Mouse (Mus musculus): ENCODE data around the gene Ttll7. TPM values are rescaled to one million over a fixed set of nuclear protein-coding genes. Genes with fewer than 3 reads are reported as not detected.

Gene Ttll7
- polyA plus RNA-seq, 1 experiment: 0.09 TPM

DNA sequence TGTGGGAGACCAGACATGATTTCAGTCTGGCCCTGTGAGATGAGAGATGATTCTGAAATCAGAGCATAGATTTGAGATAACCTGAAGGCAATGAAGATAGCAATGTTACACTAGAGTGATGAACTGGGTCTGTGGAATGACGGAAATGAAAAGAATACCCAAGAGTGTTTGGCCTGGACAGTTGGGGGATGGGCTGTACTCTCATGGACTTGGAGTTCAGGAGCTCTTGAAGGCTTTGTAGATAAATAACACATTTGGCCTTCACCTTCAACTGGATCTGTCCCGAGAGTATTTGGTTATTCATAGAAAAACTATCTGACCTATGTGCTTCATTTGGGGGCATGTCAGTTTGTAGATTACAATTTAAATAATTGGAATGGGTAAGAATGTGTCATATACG lies 53.4 kb downstream of the Ttll7 start:
- WGBS: 88% methylated on average over 3 of the region's 3 CpGs
- Histone ChIP-seq H3K27ac (ENCODE audit: control insufficient read depth, insufficient read depth, low read length) (no peak overlapping the region), H3K36me3 (ENCODE audit: control insufficient read depth, insufficient read depth, low read length) (no peaks in the 10 kb centered on the region), H3K4me1 (replicated peaks; ENCODE audit: control insufficient read depth, insufficient read depth, low read length) (no peaks in the 10 kb centered on the region), H3K27me3 (ENCODE audit: control insufficient read depth, insufficient read depth, low read length) (no peaks in the 10 kb centered on the region), H3K4me3 (ENCODE audit: control insufficient read depth, insufficient read depth, low read length) (no peak overlapping the region)
- no peak for TF ChIP-seq POLR2A (IDR thresholded peaks at IDR 0.05; ENCODE audit: control insufficient read depth, extremely low read depth, insufficient read depth, low read length, poor library complexity)
- TF ChIP-seq CTCF (IDR thresholded peaks at IDR 0.05; ENCODE audit: borderline replicate concordance, control insufficient read depth, extremely low read depth, insufficient read depth, low read length, poor library complexity): no peak
- no peak for DNase-seq

DNA sequence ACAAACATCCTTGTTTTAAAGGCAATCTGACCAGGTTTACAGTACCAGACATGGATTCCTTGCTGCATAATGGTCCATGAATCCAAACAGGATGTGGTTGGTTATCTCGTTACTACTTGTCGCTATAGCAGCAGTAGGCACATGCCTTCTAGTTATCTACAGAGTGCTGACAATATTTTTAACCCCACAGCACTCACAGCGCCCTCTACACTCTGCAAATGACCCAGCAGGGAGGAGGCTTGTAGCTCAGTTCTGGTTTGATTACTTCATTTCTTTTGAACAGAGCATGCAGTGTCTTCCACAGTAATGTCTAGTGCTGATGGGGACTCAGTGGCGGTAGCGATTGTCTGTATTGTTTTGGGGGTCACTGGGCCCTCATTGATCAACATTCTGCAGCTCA lies 56.8 kb downstream of the Ttll7 start:
- DNase-seq: no peak
- H3K4me1 ChIP-seq (replicated peaks; ENCODE audit: control insufficient read depth, insufficient read depth, low read length): no peaks in the 10 kb centered on the region
- whole genome bisulfite sequencing: 69% methylated on average over 5 of the region's 5 CpGs
- H3K36me3 ChIP-seq (ENCODE audit: control insufficient read depth, insufficient read depth, low read length): no peaks in the 10 kb centered on the region
- no peak for TF ChIP-seq CTCF (IDR thresholded peaks at IDR 0.05; ENCODE audit: borderline replicate concordance, control insufficient read depth, extremely low read depth, insufficient read depth, low read length, poor library complexity)
- TF ChIP-seq POLR2A (IDR thresholded peaks at IDR 0.05; ENCODE audit: control insufficient read depth, extremely low read depth, insufficient read depth, low read length, poor library complexity): no peak
- no peaks in the 10 kb centered on the region for H3K27me3 ChIP-seq (ENCODE audit: control insufficient read depth, insufficient read depth, low read length)
- H3K27ac ChIP-seq (ENCODE audit: control insufficient read depth, insufficient read depth, low read length): no peak overlapping the region
- no peak overlapping the region for H3K4me3 ChIP-seq (ENCODE audit: control insufficient read depth, insufficient read depth, low read length)

DNA sequence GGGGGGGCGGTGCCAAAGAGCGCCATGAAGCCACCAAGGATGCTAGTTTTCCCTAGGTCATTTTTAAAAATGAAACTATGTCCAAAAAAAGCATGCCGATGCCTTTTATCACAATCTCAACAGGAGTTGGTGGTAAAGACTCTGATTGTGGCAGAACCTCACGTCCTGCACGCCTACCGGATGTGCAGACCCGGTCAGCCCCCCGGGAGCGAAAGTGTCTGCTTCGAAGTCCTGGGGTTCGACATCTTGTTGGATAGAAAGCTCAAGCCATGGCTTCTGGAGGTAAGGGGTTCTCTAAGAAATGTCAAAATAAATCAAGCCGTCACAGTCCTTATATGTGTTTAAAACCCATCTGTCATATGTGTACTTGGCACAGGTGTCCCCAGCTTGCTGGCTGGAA lies 60.9 kb downstream of the Ttll7 start:
- Histone ChIP-seq H3K27ac (ENCODE audit: control insufficient read depth, insufficient read depth, low read length) (no peak overlapping the region), H3K4me3 (ENCODE audit: control insufficient read depth, insufficient read depth, low read length) (no peak overlapping the region), H3K27me3 (ENCODE audit: control insufficient read depth, insufficient read depth, low read length) (no peaks in the 10 kb centered on the region), H3K36me3 (ENCODE audit: control insufficient read depth, insufficient read depth, low read length) (no peaks in the 10 kb centered on the region), H3K4me1 (replicated peaks; ENCODE audit: control insufficient read depth, insufficient read depth, low read length) (no peaks in the 10 kb centered on the region)
- no peak for DNase-seq
- TF ChIP-seq POLR2A (IDR thresholded peaks at IDR 0.05; ENCODE audit: control insufficient read depth, extremely low read depth, insufficient read depth, low read length, poor library complexity) (no peak), CTCF (IDR thresholded peaks at IDR 0.05; ENCODE audit: borderline replicate concordance, control insufficient read depth, extremely low read depth, insufficient read depth, low read length, poor library complexity) (no peak)
- WGBS: 94% methylated on average over 12 of the region's 12 CpGs

DNA sequence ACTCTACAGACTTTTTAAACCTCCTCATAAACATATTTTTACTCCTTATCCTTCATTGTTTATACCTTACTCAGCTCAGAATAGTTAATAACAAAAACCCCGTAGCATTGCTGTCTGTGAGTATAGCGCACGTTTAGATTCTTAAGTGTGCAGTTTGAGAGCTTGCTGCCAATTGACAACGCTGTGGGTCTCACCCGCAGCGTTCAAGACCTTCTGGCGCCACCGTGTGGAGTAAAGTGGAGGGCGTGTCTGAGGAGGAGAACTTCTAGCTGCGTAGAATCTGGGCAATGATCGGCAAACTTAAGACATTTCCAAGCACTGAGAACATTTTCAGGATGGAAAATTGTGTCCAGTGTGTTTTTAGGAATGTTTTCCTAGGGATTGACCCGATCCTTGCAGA lies 62.6 kb downstream of the Ttll7 start:
- DNase-seq: peak; percentile 71
- 7% methylated on average over 12 of the region's 12 CpGs for WGBS
- TF ChIP-seq POLR2A (IDR thresholded peaks at IDR 0.05; ENCODE audit: control insufficient read depth, extremely low read depth, insufficient read depth, low read length, poor library complexity) (no peak), CTCF (IDR thresholded peaks at IDR 0.05; ENCODE audit: borderline replicate concordance, control insufficient read depth, extremely low read depth, insufficient read depth, low read length, poor library complexity) (peak; percentile 78)

DNA sequence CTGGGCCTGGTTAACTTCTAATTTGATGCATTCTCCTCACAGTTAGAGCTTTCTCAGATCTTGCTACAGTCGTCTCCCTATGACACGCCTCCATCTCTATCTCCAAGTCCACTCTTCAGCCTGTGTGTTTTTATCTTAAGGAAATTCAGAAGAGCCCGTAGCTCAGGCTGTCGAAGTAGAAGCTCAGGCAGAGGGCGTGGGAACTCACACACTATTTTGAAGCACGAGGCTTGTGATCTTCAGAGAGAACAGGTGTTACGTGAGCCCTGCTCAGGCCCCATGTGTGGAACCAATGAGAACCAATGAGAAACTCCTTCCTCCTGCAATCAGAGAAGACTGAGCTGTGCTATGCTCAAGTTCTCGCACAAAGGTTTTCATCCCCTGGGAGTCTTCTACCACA lies 65.7 kb downstream of the Ttll7 start:
- H3K4me3 ChIP-seq (ENCODE audit: control insufficient read depth, insufficient read depth, low read length): no peak overlapping the region
- H3K27me3 ChIP-seq (ENCODE audit: control insufficient read depth, insufficient read depth, low read length): no peaks in the 10 kb centered on the region
- H3K36me3 ChIP-seq (ENCODE audit: control insufficient read depth, insufficient read depth, low read length): no peaks in the 10 kb centered on the region
- no peak overlapping the region for H3K27ac ChIP-seq (ENCODE audit: control insufficient read depth, insufficient read depth, low read length)
- H3K4me1 ChIP-seq (replicated peaks; ENCODE audit: control insufficient read depth, insufficient read depth, low read length): no peaks in the 10 kb centered on the region
- DNase-seq: no peak
- TF ChIP-seq CTCF (IDR thresholded peaks at IDR 0.05; ENCODE audit: borderline replicate concordance, control insufficient read depth, extremely low read depth, insufficient read depth, low read length, poor library complexity) (no peak), POLR2A (IDR thresholded peaks at IDR 0.05; ENCODE audit: control insufficient read depth, extremely low read depth, insufficient read depth, low read length, poor library complexity) (no peak)
- WGBS: 74% methylated on average over 8 of the region's 8 CpGs

More for the DNA sequence above, 62.6 kb downstream of the Ttll7 start:
- H3K4me1 ChIP-seq (replicated peaks; ENCODE audit: control insufficient read depth, insufficient read depth, low read length): no peaks in the 10 kb centered on the region
- H3K36me3 ChIP-seq (ENCODE audit: control insufficient read depth, insufficient read depth, low read length): no peaks in the 10 kb centered on the region
- H3K27ac ChIP-seq (ENCODE audit: control insufficient read depth, insufficient read depth, low read length): no peak overlapping the region
- H3K27me3 ChIP-seq (ENCODE audit: control insufficient read depth, insufficient read depth, low read length): no peaks in the 10 kb centered on the region
- H3K4me3 ChIP-seq (ENCODE audit: control insufficient read depth, insufficient read depth, low read length): no peak overlapping the region

DNA sequence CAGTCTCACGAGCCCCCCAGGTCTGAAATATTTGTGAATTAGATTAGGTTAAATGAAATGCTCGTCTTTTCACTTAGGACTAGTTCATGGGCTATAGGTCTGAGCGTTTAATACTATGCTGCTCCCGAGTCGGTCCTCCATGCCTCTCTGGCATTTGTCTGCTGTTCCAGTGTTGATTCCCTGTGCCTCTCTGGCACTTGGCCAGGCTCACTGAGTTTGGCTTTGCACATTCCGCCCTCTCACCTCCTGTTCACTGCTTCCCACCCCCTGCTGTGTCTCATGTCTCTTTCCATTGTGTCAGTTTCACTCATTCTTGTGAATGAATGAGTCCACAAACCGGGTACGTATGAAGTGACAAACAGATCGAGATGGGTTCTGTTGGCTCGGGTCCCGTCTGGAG lies 66.2 kb downstream of the Ttll7 start:
- WGBS: 93% methylated on average over 11 of the region's 11 CpGs
- Histone ChIP-seq H3K4me1 (replicated peaks; ENCODE audit: control insufficient read depth, insufficient read depth, low read length) (no peaks in the 10 kb centered on the region), H3K4me3 (ENCODE audit: control insufficient read depth, insufficient read depth, low read length) (no peak overlapping the region), H3K36me3 (ENCODE audit: control insufficient read depth, insufficient read depth, low read length) (no peaks in the 10 kb centered on the region), H3K27me3 (ENCODE audit: control insufficient read depth, insufficient read depth, low read length) (no peaks in the 10 kb centered on the region), H3K27ac (ENCODE audit: control insufficient read depth, insufficient read depth, low read length) (no peak overlapping the region)
- no peak for TF ChIP-seq CTCF (IDR thresholded peaks at IDR 0.05; ENCODE audit: borderline replicate concordance, control insufficient read depth, extremely low read depth, insufficient read depth, low read length, poor library complexity)
- no peak for TF ChIP-seq POLR2A (IDR thresholded peaks at IDR 0.05; ENCODE audit: control insufficient read depth, extremely low read depth, insufficient read depth, low read length, poor library complexity)
- DNase-seq: no peak

DNA sequence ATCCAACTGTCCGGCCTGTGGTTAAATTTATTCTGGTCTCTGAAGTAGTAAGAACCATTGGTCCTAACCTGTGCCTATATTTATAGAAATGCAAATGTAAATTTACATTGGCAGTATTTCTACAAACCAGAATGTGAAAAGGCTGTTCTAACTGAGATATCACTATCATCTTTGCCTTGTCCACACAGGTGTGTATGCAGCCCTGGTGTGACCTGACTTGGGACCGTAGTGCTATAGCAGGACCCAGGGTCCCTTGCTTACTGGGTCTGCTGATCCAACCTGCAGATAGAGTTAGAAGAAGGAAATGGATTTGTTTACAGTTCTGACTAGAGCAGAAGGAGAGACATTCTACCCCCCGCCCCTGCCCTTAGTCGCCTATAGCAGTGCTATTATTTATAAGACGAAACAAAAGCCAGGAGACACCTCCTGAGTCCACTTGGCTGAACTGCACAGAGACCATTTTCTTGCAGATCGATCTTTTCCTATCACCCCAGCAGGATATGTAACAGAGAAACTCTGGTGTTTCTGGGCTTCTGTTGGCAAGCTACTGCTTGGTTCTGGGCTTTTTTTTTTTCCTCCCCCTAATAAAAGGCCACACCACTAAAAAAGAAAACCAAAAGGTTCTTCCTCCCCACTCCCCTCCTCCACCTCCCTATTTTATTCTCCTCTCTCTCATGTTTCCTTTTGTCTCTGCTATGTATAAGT lies 75.3 kb downstream of the Ttll7 start:
- no peak for TF ChIP-seq CTCF (IDR thresholded peaks at IDR 0.05; ENCODE audit: borderline replicate concordance, control insufficient read depth, extremely low read depth, insufficient read depth, low read length, poor library complexity)
- no peak for DNase-seq
- no peaks in the 10 kb centered on the region for H3K27me3 ChIP-seq (ENCODE audit: control insufficient read depth, insufficient read depth, low read length)
- no peaks in the 10 kb centered on the region for H3K36me3 ChIP-seq (ENCODE audit: control insufficient read depth, insufficient read depth, low read length)
- H3K4me3 ChIP-seq (ENCODE audit: control insufficient read depth, insufficient read depth, low read length): no peak overlapping the region
- H3K27ac ChIP-seq (ENCODE audit: control insufficient read depth, insufficient read depth, low read length): no peak overlapping the region
- WGBS: 94% methylated on average over 6 of the region's 6 CpGs
- no peaks in the 10 kb centered on the region for H3K4me1 ChIP-seq (replicated peaks; ENCODE audit: control insufficient read depth, insufficient read depth, low read length)

Measured in thymus, adult 2 months (tissue).